Mouse (Mus musculus): ENCODE measurements around the gene Msh5.

GRCm38 (mm10) chr17:35077285-35077684, 30.7 kb upstream of the Msh5 start:
- no peak for TF ChIP-seq TAL1 (IDR thresholded peaks at IDR 0.05; ENCODE audit: low read length)
- TF ChIP-seq GATA1 (IDR thresholded peaks at IDR 0.05; ENCODE audit: low read length): no peak

All from erythroblast, embryonic 14.5 days (primary cell).